Mouse (Mus musculus): ENCODE data around the gene Foxred2.

Gene Foxred2

GRCm38 (mm10) chr15:77930986-77931688 lies 25.4 kb downstream of the Foxred2 start:
- POLR2A ChIA-PET = interaction anchor here in 2 of 4 experiments (0.6 to 1.5 kb wide), 4 partner anchors 25 to 320 kb away, joined by 3 to 5 read pairs (median 3); no protein-coding TSS in a partner anchor
- CTCF ChIA-PET = interaction anchor here (0.6 to 5.2 kb wide), 12 partner anchors 15 to 582 kb away, joined by 3 to 42 read pairs (median 4); no protein-coding TSS in a partner anchor

- CTCF ChIA-PET = interaction anchor here in 1 of 4 experiments (1.1 to 1.6 kb wide), 2 partner anchors 173 to 190 kb away, joined by 3 read pairs; partner anchors contain the start of gene Apol8
- POLR2A ChIA-PET = interaction anchor here in 1 of 4 experiments (2.2 kb wide), 1 partner anchor 28 kb away, joined by 9 read pairs; the partner anchor contains the start of gene Foxred2
Observed at GRCm38 (mm10) chr15:77929804-77930203, 26.7 kb downstream of the Foxred2 start.

GRCm38 (mm10) chr15:77928673-77929331 lies 27.7 kb downstream of the Foxred2 start, which contains the start of gene Txn2:
Txn2 (minus strand) TSS chr15:77929006.
- CTCF ChIA-PET = interaction anchor here (0.6 to 1.8 kb wide), 21 partner anchors 8 to 1226 kb away, joined by 3 to 21 read pairs (median 3); partner anchors contain the start of gene Apol8 (in 1 of the 4)
- POLR2A ChIA-PET = interaction anchor here in 3 of 4 experiments (0.6 to 2.2 kb wide), 41 partner anchors 8 to 622 kb away, joined by 3 to 25 read pairs (median 3); partner anchors contain the start of genes Eif3d (in 3 of the 3), Foxred2 (in 2 of the 3), Apol8 (in 1 of the 3) and Ift27 (in 1 of the 3)

- ChIA-PET CTCF (interaction anchor here in 3 of 4 experiments (0.6 to 1.8 kb wide), 6 partner anchors 11 to 166 kb away, joined by 3 to 21 read pairs (median 5); no protein-coding TSS in a partner anchor), POLR2A (interaction anchor here in 2 of 4 experiments (0.7 to 2.2 kb wide), 10 partner anchors 20 to 496 kb away, joined by 3 to 15 read pairs (median 3); partner anchors contain the start of genes Foxred2 (in 2 of the 2) and Myh9 (in 1 of the 2))
Observed at GRCm38 (mm10) chr15:77928091-77928490, 28.4 kb downstream of the Foxred2 start.

- CTCF ChIA-PET = no interaction called here
- POLR2A ChIA-PET = interaction anchor here in 1 of 4 experiments (1.4 to 1.5 kb wide), 2 partner anchors 9 to 19 kb away, joined by 3 read pairs; no protein-coding TSS in a partner anchor
Observed at GRCm38 (mm10) chr15:77926921-77927320, 29.6 kb downstream of the Foxred2 start.

GRCm38 (mm10) chr15:77925195-77925594 lies 31.3 kb downstream of the Foxred2 start:
- POLR2A ChIA-PET = interaction anchor here in 3 of 4 experiments (0.6 to 1.7 kb wide), 12 partner anchors 16 to 1948 kb away, joined by 3 to 11 read pairs (median 4); partner anchors contain the start of genes Eif3d (in 2 of the 3), Apol9b (in 1 of the 3) and Myh9 (in 1 of the 3)
- CTCF ChIA-PET = interaction anchor here in 3 of 4 experiments (0.6 to 1.0 kb wide), 10 partner anchors 8 to 335 kb away, joined by 3 to 8 read pairs (median 3); no protein-coding TSS in a partner anchor

GRCm38 (mm10) chr15:77923267-77924035 lies 33.1 kb downstream of the Foxred2 start:
- POLR2A ChIA-PET = interaction anchor here in 3 of 4 experiments (0.7 to 3.6 kb wide), 8 partner anchors 11 to 154 kb away, joined by 3 to 13 read pairs (median 3); partner anchors contain the start of gene Myh9 (in 1 of the 3)
- CTCF ChIA-PET = interaction anchor here in 3 of 4 experiments (0.6 to 1.9 kb wide), 5 partner anchors 148 to 179 kb away, joined by 3 to 6 read pairs (median 3); no protein-coding TSS in a partner anchor

GRCm38 (mm10) chr15:77922710-77923109 lies 33.8 kb downstream of the Foxred2 start:
- ChIA-PET CTCF (interaction anchor here in 3 of 4 experiments (0.6 to 2.6 kb wide), 13 partner anchors 11 to 166 kb away, joined by 3 to 11 read pairs (median 4); partner anchors contain the start of gene Apol8 (in 2 of the 3)), POLR2A (interaction anchor here (0.6 to 3.6 kb wide), 15 partner anchors 10 to 797 kb away, joined by 3 to 13 read pairs (median 4); partner anchors contain the start of genes Myh9 (in 2 of the 4) and Foxred2 (in 1 of the 4))

- ChIA-PET POLR2A (interaction anchor here in 2 of 4 experiments (0.6 to 3.6 kb wide), 12 partner anchors 11 to 155 kb away, joined by 3 to 13 read pairs (median 4); partner anchors contain the start of genes Myh9 (in 2 of the 2) and Foxred2 (in 1 of the 2)), CTCF (interaction anchor here (0.6 to 2.6 kb wide), 17 partner anchors 12 to 165 kb away, joined by 3 to 11 read pairs (median 4); partner anchors contain the start of gene Apol8 (in 2 of the 4))
Observed at GRCm38 (mm10) chr15:77921636-77922035, 34.9 kb downstream of the Foxred2 start.

- ChIA-PET POLR2A (interaction anchor here in 3 of 4 experiments (0.5 to 3.6 kb wide), 17 partner anchors 8 to 154 kb away, joined by 3 to 13 read pairs (median 4); partner anchors contain the start of genes Myh9 (in 1 of the 3) and Txn2 (in 1 of the 3)), CTCF (interaction anchor here in 3 of 4 experiments (0.6 to 2.6 kb wide), 17 partner anchors 8 to 164 kb away, joined by 3 to 11 read pairs (median 4); partner anchors contain the start of genes Apol8 (in 1 of the 3) and Txn2 (in 1 of the 3))
Observed at GRCm38 (mm10) chr15:77920511-77921462, 35.7 kb downstream of the Foxred2 start.

GRCm38 (mm10) chr15:77919441-77919840 lies 37.1 kb downstream of the Foxred2 start:
- CTCF ChIA-PET = interaction anchor here in 2 of 4 experiments (0.5 to 1.9 kb wide), 4 partner anchors 51 to 662 kb away, joined by 3 to 8 read pairs (median 3); partner anchors contain the start of genes Apol8 (in 1 of the 2) and Eif3d (in 1 of the 2)
- POLR2A ChIA-PET = interaction anchor here in 3 of 4 experiments (0.5 to 2.5 kb wide), 6 partner anchors 43 to 144 kb away, joined by 3 to 15 read pairs (median 4); no protein-coding TSS in a partner anchor

GRCm38 (mm10) chr15:77916851-77917544 lies 39.5 kb downstream of the Foxred2 start:
- CTCF ChIA-PET = interaction anchor here (0.6 to 3.5 kb wide), 162 partner anchors 9 to 1290 kb away, joined by 3 to 49 read pairs (median 4); partner anchors contain the start of genes Apol8 (in 3 of the 4), Txn2 (in 3 of the 4), Myh9 (in 2 of the 4) and Eif3d (in 1 of the 4)
- POLR2A ChIA-PET = interaction anchor here (0.5 to 2.7 kb wide), 83 partner anchors 9 to 1040 kb away, joined by 3 to 26 read pairs (median 4); partner anchors contain the start of genes Myh9 (in 3 of the 4), Apol8 (in 1 of the 4), Foxred2 (in 1 of the 4) and Txn2 (in 1 of the 4)

- CTCF ChIA-PET = interaction anchor here in 3 of 4 experiments (0.5 to 3.5 kb wide), 8 partner anchors 21 to 324 kb away, joined by 3 to 49 read pairs (median 4); no protein-coding TSS in a partner anchor
- POLR2A ChIA-PET = interaction anchor here in 3 of 4 experiments (0.6 to 2.7 kb wide), 16 partner anchors 7 to 509 kb away, joined by 3 to 22 read pairs (median 5); partner anchors contain the start of gene Txn2 (in 1 of the 3)
Observed at GRCm38 (mm10) chr15:77915287-77915686, 41.2 kb downstream of the Foxred2 start.

- ChIA-PET CTCF (no interaction called here), POLR2A (interaction anchor here in 3 of 4 experiments (0.6 to 2.4 kb wide), 10 partner anchors 12 to 153 kb away, joined by 3 to 6 read pairs (median 4); partner anchors contain the start of gene Txn2 (in 1 of the 3))
Observed at GRCm38 (mm10) chr15:77914507-77914906, 42.0 kb downstream of the Foxred2 start.
